Mouse (Mus musculus) lung, embryonic 16.5 days (tissue): ENCODE data around the gene Arhgef6. TPM values are rescaled to one million over a fixed set of nuclear protein-coding genes. Genes with fewer than 3 reads are reported as not detected.

Experiments
- ATAC-seq: fragments of 200-750 bp; cut with Nextera tagmentation; 2 replicates; pipeline ENCODE4 v1.8.0; 2017; ENCODE audit warnings: low read depth, mild to moderate bottlenecking, moderate library complexity
- H3K27ac ChIP-seq: fragments of 300-500 bp; sonication (generic); 2 replicates; pipeline ENCODE4 v1.5.1; 2014; ENCODE audit warnings: mild to moderate bottlenecking, control low read depth, low read length
- H3K27me3 ChIP-seq: fragments of 300-500 bp; sonication (generic); 2 replicates; pipeline ENCODE4 v1.6.1; 2014; ENCODE audit warnings: low read depth, low read length, mixed read lengths; ENCODE audit not compliant: control insufficient read depth, insufficient read depth
- H3K36me3 ChIP-seq: fragments of 300-500 bp; sonication (generic); 2 replicates; pipeline ENCODE4 v1.6.1; 2014; ENCODE audit warnings: low read length; ENCODE audit not compliant: control insufficient read depth, insufficient read depth
- H3K4me1 ChIP-seq: fragments of 300-500 bp; sonication (generic); replicated peaks from 2 replicates; pipeline ENCODE4 v1.6.1; 2014; ENCODE audit warnings: low read length, mixed read lengths; ENCODE audit not compliant: control insufficient read depth, insufficient read depth
- H3K4me2 ChIP-seq: fragments of 300-500 bp; sonication (generic); 2 replicates; pipeline ENCODE4 v1.6.1; 2014; ENCODE audit warnings: low read depth, low read length, control low read depth
- H3K4me3 ChIP-seq: fragments of 300-500 bp; sonication (generic); 2 replicates; pipeline ENCODE4 v1.5.1; 2014; ENCODE audit warnings: mild to moderate bottlenecking, low read length, control low read depth
- H3K9ac ChIP-seq: fragments of 300-500 bp; sonication (generic); 2 replicates; pipeline ENCODE4 v1.6.1; 2014; ENCODE audit warnings: low read length, control low read depth
- H3K9me3 ChIP-seq: fragments of 300-500 bp; sonication (generic); 2 replicates; pipeline ENCODE4 v1.6.1; 2016; ENCODE audit warnings: low read length; ENCODE audit not compliant: control insufficient read depth
- WGBS: fragments of 180-500 bp; shearing (Covaris S2); extraction: QIAGEN DNeasy Blood & Tissue Kit; methylation state at CpG from one replicate; pipeline ENCODE4 v1.1.7; 2014; 5-methylcytosine and 5-hydroxymethylcytosine counted together
- polyA plus RNA-seq: library from polyadenylated mRNA; unstranded; fragments of >200 nt; fragmentation: Nextera tagmentation; extraction: Ambion mirVana; gene quantifications from 2 replicates; pipeline ENCODE4 v1.2.1, GENCODE M21; 2015

Gene Arhgef6
- polyA plus RNA-seq, 1 experiment from 2014 or later, result 26.4 TPM

DNA sequence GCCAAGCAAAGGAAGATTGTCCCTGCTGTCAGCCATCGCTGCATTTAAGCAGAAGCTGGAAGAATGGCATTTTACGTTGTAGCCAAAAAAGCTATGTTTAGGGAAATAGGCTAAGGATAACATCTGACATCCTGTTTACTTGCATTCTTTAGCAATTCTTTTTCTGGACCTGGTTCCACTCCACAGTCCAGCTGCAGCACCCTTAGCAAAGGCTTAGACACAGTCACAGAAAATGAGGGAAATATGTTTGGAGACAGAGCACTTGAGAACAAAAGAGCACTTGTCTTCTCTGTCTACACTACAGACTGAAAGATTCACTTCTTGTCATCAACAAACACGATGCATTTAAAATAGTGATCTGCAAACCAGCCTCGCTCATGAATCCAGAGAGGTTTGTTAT, 691 bp upstream of the Arhgef6 start:
- H3K4me3 ChIP-seq, result no peak overlapping the region
- H3K9me3 ChIP-seq, result no peaks in the 10 kb centered on the region
- no peak overlapping the region for H3K9ac ChIP-seq
- 40% methylated on average over 4 of the region's 4 CpGs for WGBS
- peak overlapping the region; percentile 29; the same call in 1 of the 2 replicates for H3K4me2 ChIP-seq
- ATAC-seq, result peak; percentile 60; the same call in 1 of the 2 replicates
- H3K36me3 ChIP-seq, result no peaks in the 10 kb centered on the region
- no peaks in the 10 kb centered on the region for H3K27me3 ChIP-seq
- H3K4me1 ChIP-seq, result no peaks in the 10 kb centered on the region
- H3K27ac ChIP-seq, result peak overlapping the region; percentile 17; the same call in 1 of the 2 replicates

GRCm38 (mm10) chrX:57337582-57337981, 947 bp downstream of the Arhgef6 start:
- no peak for ATAC-seq
- Histone ChIP-seq H3K27ac (no peak overlapping the region), H3K4me3 (no peak overlapping the region), H3K36me3 (no peaks in the 10 kb centered on the region), H3K9me3 (no peaks in the 10 kb centered on the region), H3K4me2 (no peak overlapping the region), H3K9ac (no peak overlapping the region), H3K27me3 (no peaks in the 10 kb centered on the region), H3K4me1 (no peaks in the 10 kb centered on the region)

- no peak overlapping the region for H3K4me2 ChIP-seq
- no peak for ATAC-seq
- WGBS, result 77% methylated on average over 9 of the region's 9 CpGs
- H3K4me1 ChIP-seq, result no peaks in the 10 kb centered on the region
- H3K36me3 ChIP-seq, result no peaks in the 10 kb centered on the region
- no peak overlapping the region for H3K4me3 ChIP-seq
- no peaks in the 10 kb centered on the region for H3K27me3 ChIP-seq
- H3K9me3 ChIP-seq, result no peaks in the 10 kb centered on the region
- no peak overlapping the region for H3K9ac ChIP-seq
- H3K27ac ChIP-seq, result no peak overlapping the region
Observed at GRCm38 (mm10) chrX:57336958-57337357, 1.6 kb downstream of the Arhgef6 start.

GRCm38 (mm10) chrX:57335313-57335712, 3.2 kb downstream of the Arhgef6 start:
- no peaks in the 10 kb centered on the region for H3K9me3 ChIP-seq
- H3K4me2 ChIP-seq, result no peak overlapping the region
- H3K4me3 ChIP-seq, result no peak overlapping the region
- H3K36me3 ChIP-seq, result no peaks in the 10 kb centered on the region
- H3K9ac ChIP-seq, result no peak overlapping the region
- H3K27ac ChIP-seq, result no peak overlapping the region
- H3K4me1 ChIP-seq, result no peaks in the 10 kb centered on the region
- no peaks in the 10 kb centered on the region for H3K27me3 ChIP-seq
- 86% methylated on average over 6 of the region's 6 CpGs for WGBS
- ATAC-seq, result no peak

DNA sequence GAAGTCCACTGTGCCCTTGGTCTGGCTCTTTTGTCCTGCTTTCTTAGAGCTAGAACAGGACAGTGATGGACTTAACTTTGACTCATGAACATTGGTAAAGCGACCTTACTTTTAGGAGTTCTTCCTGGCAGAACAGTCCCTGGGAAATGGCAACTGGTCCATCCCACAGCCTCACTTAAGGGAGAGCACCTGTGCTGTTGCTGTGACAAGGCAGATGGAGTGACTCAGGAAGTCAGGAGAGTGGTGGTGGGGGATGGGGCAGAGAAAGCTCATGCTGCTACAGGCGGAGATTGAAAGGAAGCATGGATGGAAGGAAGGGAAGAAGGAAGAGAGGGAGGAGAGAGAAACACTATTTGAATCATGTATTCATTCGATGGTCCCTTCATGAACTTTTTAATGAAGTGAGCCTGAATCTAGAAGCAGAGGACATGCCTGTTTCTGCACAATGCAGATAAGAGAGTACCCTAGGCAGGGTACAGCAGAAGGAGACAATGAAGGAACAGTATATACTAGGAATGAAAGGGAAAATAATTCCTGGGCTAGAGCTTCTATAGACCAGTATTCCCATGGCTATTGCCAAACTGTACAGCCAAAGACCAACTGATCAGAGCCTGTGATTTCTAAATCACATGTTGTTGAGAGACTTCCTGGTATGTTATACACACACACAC, 10.7 kb downstream of the Arhgef6 start:
- no peaks in the 10 kb centered on the region for H3K36me3 ChIP-seq
- H3K4me1 ChIP-seq, result no peaks in the 10 kb centered on the region
- H3K27ac ChIP-seq, result no peak overlapping the region
- H3K4me2 ChIP-seq, result no peak overlapping the region
- no peak for ATAC-seq
- H3K9me3 ChIP-seq, result no peaks in the 10 kb centered on the region
- no peak overlapping the region for H3K4me3 ChIP-seq
- 67% methylated on average over 3 of the region's 3 CpGs for WGBS
- no peak overlapping the region for H3K9ac ChIP-seq
- H3K27me3 ChIP-seq, result no peaks in the 10 kb centered on the region

GRCm38 (mm10) chrX:57326487-57327221, 11.9 kb downstream of the Arhgef6 start:
- ATAC-seq, result peak; percentile 81
- 26% methylated on average over 16 of the region's 16 CpGs for WGBS
- Histone ChIP-seq H3K4me1 (no peaks in the 10 kb centered on the region), H3K9ac (peak overlapping the region; percentile 69), H3K4me2 (peak overlapping the region; percentile 62), H3K9me3 (no peaks in the 10 kb centered on the region), H3K4me3 (peak overlapping the region; percentile 51), H3K27ac (peak overlapping the region; percentile 31), H3K36me3 (no peaks in the 10 kb centered on the region), H3K27me3 (no peaks in the 10 kb centered on the region)

DNA sequence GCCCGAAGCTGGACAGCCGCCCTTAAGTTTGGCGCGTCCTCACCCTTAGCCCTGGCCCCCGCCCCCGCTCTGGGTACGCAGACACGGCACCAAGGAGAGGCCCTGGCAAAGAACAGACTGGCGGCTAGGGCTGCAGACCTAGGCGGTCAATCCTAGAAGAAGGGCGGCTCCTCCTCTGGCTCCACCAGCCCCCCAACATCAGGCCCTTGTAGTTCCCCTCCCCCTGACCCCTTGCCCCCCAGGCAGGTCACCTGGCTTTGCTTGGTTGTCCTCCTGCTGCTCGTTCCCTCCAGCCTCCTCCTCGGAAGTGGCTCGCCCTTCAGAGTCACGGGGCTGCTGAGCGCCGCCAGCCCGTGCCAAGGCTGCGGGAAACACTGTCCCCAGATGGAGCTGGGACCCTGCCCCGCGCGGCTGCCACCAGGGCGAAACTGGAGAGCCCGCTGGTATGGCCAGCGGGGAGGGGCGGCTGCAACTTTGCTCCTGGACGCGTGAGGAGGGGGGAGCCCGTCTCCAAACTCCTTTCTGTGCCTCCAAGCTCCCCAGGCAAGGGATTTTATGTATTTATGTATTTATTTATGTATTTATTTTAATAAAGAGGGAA, 12.6 kb downstream of the Arhgef6 start:
- 8% methylated on average over 23 of the region's 29 CpGs for WGBS

DNA sequence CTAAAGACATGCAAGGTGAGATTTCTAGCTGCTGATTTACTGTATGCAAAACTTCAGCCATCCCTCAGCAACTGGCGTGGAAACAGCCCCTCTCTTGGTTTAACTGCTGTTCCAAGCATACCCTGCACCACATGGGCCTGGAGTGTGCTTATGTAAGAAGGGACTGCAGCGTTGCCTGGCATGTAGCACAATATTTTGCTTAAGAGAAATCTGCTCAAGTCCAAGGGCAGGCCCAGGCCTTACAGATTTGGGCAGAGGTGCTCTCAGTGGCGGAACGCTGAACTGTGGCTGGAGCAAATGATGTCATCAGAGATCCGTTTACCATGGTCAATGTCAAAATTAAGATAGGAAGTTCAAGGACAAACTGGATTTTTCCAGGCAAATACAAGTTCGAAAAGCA, 13.6 kb downstream of the Arhgef6 start:
- 69% methylated on average over 6 of the region's 6 CpGs for WGBS
- H3K9ac ChIP-seq, result no peak overlapping the region
- H3K27ac ChIP-seq, result no peak overlapping the region; the same call in 1 of the 2 replicates
- 0 out of 2 replicates have a peak overlapping the region, but pooled peaks have one; percentile 3 for H3K4me2 ChIP-seq
- no peak overlapping the region for H3K4me3 ChIP-seq
- no peaks in the 10 kb centered on the region for H3K9me3 ChIP-seq
- H3K27me3 ChIP-seq, result no peaks in the 10 kb centered on the region
- no peak for ATAC-seq
- H3K4me1 ChIP-seq, result no peaks in the 10 kb centered on the region
- H3K36me3 ChIP-seq, result no peaks in the 10 kb centered on the region

More for the DNA sequence above, 12.6 kb downstream of the Arhgef6 start:
- peak; percentile 84 for ATAC-seq
- H3K9me3 ChIP-seq, result no peaks in the 10 kb centered on the region
- H3K4me3 ChIP-seq, result peak overlapping the region; percentile 51
- peak overlapping the region; percentile 31; the same call in 1 of the 2 replicates for H3K27ac ChIP-seq
- no peaks in the 10 kb centered on the region for H3K27me3 ChIP-seq
- H3K36me3 ChIP-seq, result no peaks in the 10 kb centered on the region
- H3K4me1 ChIP-seq, result no peaks in the 10 kb centered on the region
- peak overlapping the region; percentile 69 for H3K9ac ChIP-seq
- H3K4me2 ChIP-seq, result peak overlapping the region; percentile 62

DNA sequence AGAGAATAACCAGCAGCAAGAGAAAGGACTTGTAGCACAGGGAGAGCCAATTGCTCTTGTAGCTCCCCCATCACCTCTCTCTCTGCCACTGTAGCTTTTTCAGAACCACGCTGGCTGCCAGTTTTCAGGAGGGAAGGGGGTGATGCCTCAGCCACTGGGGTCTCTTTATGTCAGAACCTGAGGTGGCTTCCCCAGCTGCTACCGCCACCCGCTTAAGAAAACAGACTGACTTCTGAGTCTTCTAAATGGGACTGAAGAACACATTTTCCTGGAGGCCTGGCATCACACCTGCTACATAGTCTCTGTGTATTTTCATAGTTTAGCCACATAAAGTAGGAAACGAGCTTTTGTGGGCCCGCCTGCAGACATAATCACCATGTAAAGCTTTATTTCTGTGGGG, 26.5 kb downstream of the Arhgef6 start:
- no peak overlapping the region for H3K9ac ChIP-seq
- no peak overlapping the region for H3K4me2 ChIP-seq
- H3K9me3 ChIP-seq, result no peaks in the 10 kb centered on the region
- no peaks in the 10 kb centered on the region for H3K36me3 ChIP-seq
- no peak overlapping the region for H3K4me3 ChIP-seq
- H3K4me1 ChIP-seq, result no peaks in the 10 kb centered on the region
- no peaks in the 10 kb centered on the region for H3K27me3 ChIP-seq
- no peak overlapping the region for H3K27ac ChIP-seq
- WGBS, result 82% methylated on average over 5 of the region's 5 CpGs
- ATAC-seq, result no peak
